Mouse (Mus musculus) neural tube, embryonic 11.5 days (tissue): Measurements from ENCODE around the gene Olfr168. TPM values are rescaled to one million over a fixed set of nuclear protein-coding genes. Genes with fewer than 3 reads are reported as not detected.
"Not testable (repeated sequence)": the region's sequence is repeated elsewhere in the genome, so short reads cannot be mapped to it uniquely, and the experiment has no call there.

Experiments used
- ATAC-seq: fragments of 200-750 bp; cut with Nextera tagmentation; 2 replicates; pipeline ENCODE4 v1.8.0; 2017; ENCODE audit warnings: moderate number of reproducible peaks, mild to moderate bottlenecking, moderate TSS enrichment, moderate library complexity; ENCODE audit not compliant: insufficient read depth, low FRiP score, low TSS enrichment
- DNase-seq: peaks from one replicate; pipeline ENCODE4 v3.0.0-alpha.2; 2015; ENCODE audit warnings: low spot score
- H3K27ac ChIP-seq: fragments of 300-500 bp; sonication (generic); 2 replicates; pipeline ENCODE4 v1.5.1; 2014; ENCODE audit warnings: low read depth, mild to moderate bottlenecking, low read length
- H3K27me3 ChIP-seq: fragments of 300-500 bp; sonication (generic); 2 replicates; pipeline ENCODE4 v1.6.1; 2014; ENCODE audit warnings: mild to moderate bottlenecking, low read length, mixed read lengths; ENCODE audit not compliant: control insufficient read depth, insufficient read depth
- H3K36me3 ChIP-seq: fragments of 300-500 bp; sonication (generic); 2 replicates; pipeline ENCODE4 v1.6.1; 2014; ENCODE audit warnings: mild to moderate bottlenecking, low read length, moderate library complexity, mixed read lengths; ENCODE audit not compliant: control insufficient read depth, insufficient read depth
- H3K4me1 ChIP-seq: fragments of 300-500 bp; sonication (generic); 2 replicates; pipeline ENCODE4 v1.6.1; 2014; ENCODE audit warnings: low read length, mixed read lengths; ENCODE audit not compliant: control insufficient read depth, insufficient read depth
- H3K4me2 ChIP-seq: fragments of 300-500 bp; sonication (generic); 2 replicates; pipeline ENCODE4 v1.6.1; 2014; ENCODE audit warnings: low read depth, mild to moderate bottlenecking, moderate library complexity
- H3K4me3 ChIP-seq: fragments of 300-500 bp; sonication (generic); 2 replicates; pipeline ENCODE4 v1.5.1; 2014; ENCODE audit warnings: low read depth, low read length
- H3K9ac ChIP-seq: fragments of 300-500 bp; sonication (generic); 2 replicates; pipeline ENCODE4 v1.6.1; 2014; ENCODE audit warnings: mild to moderate bottlenecking, low read length
- H3K9me3 ChIP-seq: fragments of 300-500 bp; sonication (generic); 2 replicates; pipeline ENCODE4 v1.6.1; 2016; ENCODE audit warnings: low read length; ENCODE audit not compliant: control insufficient read depth
- WGBS: fragments of 180-500 bp; shearing (Covaris S2); extraction: QIAGEN DNeasy Blood & Tissue Kit; methylation state at CpG from one replicate; pipeline ENCODE4 v1.1.7; 2014; 5-methylcytosine and 5-hydroxymethylcytosine counted together
- polyA plus RNA-seq: library from polyadenylated mRNA; unstranded; fragments of >200 nt; fragmentation: Nextera tagmentation; extraction: Ambion mirVana; gene quantifications from 2 replicates; pipeline ENCODE4 v1.2.1, GENCODE M21; 2014

Olfr168 gene
- polyA plus RNA-seq = not detected in 2 replicates

DNA sequence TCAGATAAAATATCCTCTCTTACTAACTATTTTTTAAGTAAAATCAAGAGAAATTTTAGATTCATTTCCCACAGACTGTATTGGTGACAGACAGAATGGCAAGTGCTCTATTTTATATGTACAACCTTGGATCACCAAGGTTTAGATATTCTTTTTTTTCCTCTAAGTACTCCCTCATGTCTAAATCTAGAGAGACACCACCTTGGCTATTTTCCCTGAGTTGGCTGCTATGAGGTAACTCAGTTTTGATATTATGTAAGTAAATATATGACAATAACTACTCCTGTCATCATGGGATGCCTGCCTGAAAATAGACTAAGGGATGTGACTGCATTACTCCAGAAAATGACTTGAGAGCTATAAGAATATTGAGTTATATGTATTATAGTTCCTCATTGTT is at the start of gene Olfr168:
Gene Olfr168, minus strand, starts transcription at position 101 of the 400 bp plus-strand sequence.
- H3K4me1 ChIP-seq = no peaks in the 10 kb centered on the region
- no peaks in the 10 kb centered on the region for H3K9me3 ChIP-seq
- DNase-seq (no peak), ATAC-seq (no peak)
- H3K27me3 ChIP-seq = no peaks in the 10 kb centered on the region
- no peak within 1 kb of the TSS for H3K27ac ChIP-seq
- no peak within 1 kb of the TSS for H3K4me2 ChIP-seq
- H3K9ac ChIP-seq = no peak within 1 kb of the TSS
- no peak within 1 kb of the TSS for H3K4me3 ChIP-seq
- no peaks in the 10 kb centered on the region for H3K36me3 ChIP-seq

DNA sequence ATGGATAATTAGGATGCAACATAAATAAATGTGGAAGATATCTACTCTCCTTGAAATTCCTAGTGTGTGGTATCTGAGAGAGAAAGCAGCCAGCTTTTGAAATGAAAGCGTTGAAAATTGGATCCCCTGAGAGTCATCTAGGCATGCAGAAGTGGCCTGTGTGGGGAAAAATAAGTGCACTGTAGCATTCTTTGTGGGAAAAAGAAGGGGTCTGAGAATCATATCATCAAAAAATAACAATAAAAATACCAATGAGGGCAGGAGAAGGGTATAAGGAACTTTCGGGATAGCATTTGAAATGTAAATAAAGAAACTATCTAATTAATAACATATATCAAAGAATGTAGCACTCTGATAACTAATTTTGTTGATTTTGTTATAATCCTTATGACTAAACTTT is 36.4 kb upstream of the Olfr168 start, which contains the start of gene Olfr169:
Gene Olfr169, minus strand, starts transcription at position 101 of the 400 bp plus-strand sequence.
- not testable (repeated sequence) for DNase-seq, H3K4me3 ChIP-seq, H3K27ac ChIP-seq, H3K36me3 ChIP-seq, ATAC-seq, H3K9me3 ChIP-seq, H3K4me2 ChIP-seq, H3K9ac ChIP-seq, H3K27me3 ChIP-seq, H3K4me1 ChIP-seq
- WGBS = 92% methylated on average over 2 of the region's 2 CpGs

DNA sequence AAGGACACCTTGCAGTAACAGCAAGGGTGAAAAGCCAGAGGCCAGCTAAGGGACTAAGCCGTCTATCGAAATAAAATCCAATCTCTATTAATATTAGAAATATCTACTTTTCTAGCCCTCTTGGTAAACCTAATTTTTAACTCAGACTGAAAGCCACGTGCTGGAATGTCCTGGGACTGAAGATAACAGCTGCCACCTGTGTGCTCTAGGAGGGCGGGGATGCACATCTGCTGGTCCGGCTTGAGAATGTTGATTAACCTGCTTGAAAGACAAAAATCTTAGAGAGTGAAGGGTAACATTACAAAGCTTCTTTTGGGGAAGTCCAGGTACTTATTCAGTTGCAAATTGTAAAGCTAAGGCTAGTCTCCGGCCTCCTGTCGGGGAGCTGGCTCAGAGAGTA is 18.1 kb upstream of the Olfr168 start:
- not testable (repeated sequence) for H3K9ac ChIP-seq, H3K4me2 ChIP-seq, H3K4me1 ChIP-seq, ATAC-seq, H3K27ac ChIP-seq, H3K9me3 ChIP-seq, H3K36me3 ChIP-seq, H3K4me3 ChIP-seq, H3K27me3 ChIP-seq, DNase-seq
- WGBS = 89% methylated on average over 7 of the region's 7 CpGs

DNA sequence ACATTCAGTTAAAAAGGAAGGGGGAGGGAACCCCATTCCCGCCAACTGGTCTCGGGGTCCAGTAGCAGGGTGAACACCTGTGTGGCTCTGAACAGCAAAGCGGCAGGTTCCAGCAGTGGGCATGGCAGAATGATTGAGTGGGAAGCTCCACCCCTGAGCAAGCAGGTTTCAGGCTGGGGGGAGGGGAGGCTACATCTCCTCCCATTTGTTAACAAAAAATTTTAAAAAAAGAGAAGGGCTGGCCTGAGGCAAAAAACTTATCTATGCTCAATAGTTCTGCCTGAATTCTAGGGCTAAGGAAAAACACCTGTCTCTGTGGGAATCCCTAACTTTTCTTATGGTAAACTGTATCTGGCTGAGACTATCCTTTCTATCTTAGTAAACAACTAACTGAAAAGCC is 16.9 kb upstream of the Olfr168 start:
- not testable (repeated sequence) for H3K27ac ChIP-seq, H3K36me3 ChIP-seq, H3K4me1 ChIP-seq, ATAC-seq, DNase-seq, H3K4me3 ChIP-seq, H3K4me2 ChIP-seq, H3K27me3 ChIP-seq, H3K9ac ChIP-seq, H3K9me3 ChIP-seq
- 88% methylated on average over 3 of the region's 3 CpGs for WGBS

DNA sequence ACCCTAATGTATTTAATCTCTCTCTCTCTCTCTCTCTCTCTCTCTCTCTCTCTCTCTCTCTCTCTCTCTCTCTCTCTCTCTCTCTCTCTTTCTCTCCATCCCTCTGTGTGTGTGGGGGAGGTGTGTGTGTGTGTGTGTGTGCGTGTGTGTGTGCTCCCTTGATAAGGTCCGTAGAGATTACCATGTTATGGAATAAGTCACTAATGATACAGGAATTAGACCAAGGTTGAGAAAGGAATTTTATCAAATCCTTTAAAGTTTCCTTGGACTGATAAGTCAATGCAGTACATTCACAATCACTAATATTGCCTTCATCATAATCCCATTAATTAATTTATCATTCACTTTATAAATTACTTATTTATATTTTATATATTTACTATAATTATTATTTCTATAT is 13.2 kb downstream of the Olfr168 start, which contains the start of gene Olfr167:
Gene Olfr167, minus strand, starts transcription at position 101 of the 400 bp plus-strand sequence.
- H3K4me3 ChIP-seq = no peak within 1 kb of the TSS
- H3K9me3 ChIP-seq = no peaks in the 10 kb centered on the region
- H3K27me3 ChIP-seq = no peaks in the 10 kb centered on the region
- H3K36me3 ChIP-seq = no peaks in the 10 kb centered on the region
- H3K4me1 ChIP-seq = no peaks in the 10 kb centered on the region
- no peak for ATAC-seq
- H3K4me2 ChIP-seq = no peak within 1 kb of the TSS
- 86% methylated on average over 2 of the region's 2 CpGs for WGBS
- no peak within 1 kb of the TSS for H3K27ac ChIP-seq
- H3K9ac ChIP-seq = no peak within 1 kb of the TSS
- DNase-seq = no peak

DNA sequence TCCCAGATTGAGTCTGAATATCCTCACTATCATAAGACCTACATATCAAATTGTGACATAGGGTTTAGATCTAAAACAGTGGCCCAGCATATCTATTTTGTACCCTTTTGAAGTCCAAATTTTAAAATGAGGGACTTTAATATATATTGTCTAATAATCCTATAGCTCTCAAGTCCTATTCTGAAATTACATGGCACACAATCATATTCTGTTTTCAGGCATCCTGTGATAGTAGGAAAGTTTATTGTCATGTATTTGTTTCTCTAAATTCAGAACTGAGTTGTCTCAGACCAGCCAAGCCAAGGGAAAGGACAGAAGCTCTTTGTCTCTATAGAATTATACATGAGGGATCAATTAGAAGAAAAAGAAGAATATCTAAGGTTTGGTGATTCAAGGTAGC is 52.0 kb downstream of the Olfr168 start, which contains the start of gene Olfr166:
Gene Olfr166, plus strand, starts transcription at position 301 of the 400 bp plus-strand sequence.
- Histone ChIP-seq H3K4me3 (no peak within 1 kb of the TSS), H3K27ac (no peak within 1 kb of the TSS), H3K9ac (no peak within 1 kb of the TSS), H3K4me2 (no peak within 1 kb of the TSS), H3K4me1 (no peaks in the 10 kb centered on the region), H3K27me3 (no peaks in the 10 kb centered on the region), H3K36me3 (no peaks in the 10 kb centered on the region), H3K9me3 (no peaks in the 10 kb centered on the region)
- no peak for ATAC-seq
- DNase-seq = no peak

Other genes with a start within 250 kb of the Olfr168 start
- gene Olfr164, start 221.5 kb downstream of the Olfr168 start, polyA plus RNA-seq = not detected in 2 replicates
- not detected in 2 replicates for gene Olfr165, start 112.4 kb downstream of the Olfr168 start, polyA plus RNA-seq
- not detected in 2 replicates for gene Olfr166, start 51.9 kb downstream of the Olfr168 start, polyA plus RNA-seq
- not detected in 2 replicates for gene Olfr167, start 13.3 kb downstream of the Olfr168 start, polyA plus RNA-seq
- gene Olfr169, start 36.3 kb upstream of the Olfr168 start, polyA plus RNA-seq = not detected in 2 replicates
- gene Olfr170, start 76.3 kb upstream of the Olfr168 start, polyA plus RNA-seq = not detected in 2 replicates
- gene Olfr171, start 94.4 kb upstream of the Olfr168 start, polyA plus RNA-seq = not detected in 2 replicates
- gene Lamp3, start 170.8 kb upstream of the Olfr168 start, polyA plus RNA-seq = not detected in 2 replicates
- gene B3gnt5, start 224.7 kb upstream of the Olfr168 start, polyA plus RNA-seq = 51.6 and 52.2 TPM in 2 replicates